Mouse (Mus musculus) 416B (cell line): ENCODE measurements around the gene Eci2.
"Not testable (repeated sequence)": the region's sequence is repeated elsewhere in the genome, so short reads cannot be mapped to it uniquely, and the experiment has no call there.

Source experiments
- DNase-seq: peaks from one replicate; pipeline ENCODE4 v3.0.0; 2011; ENCODE audit warnings: low read depth

Gene Eci2

GRCm38 (mm10) chr13:34991581-34992273 lies 35.2 kb downstream of the Eci2 start:
- no peak for DNase-seq

GRCm38 (mm10) chr13:34983479-34983878 lies 43.4 kb downstream of the Eci2 start:
- DNase-seq, result peak; percentile 27

GRCm38 (mm10) chr13:34978635-34979034 lies 48.3 kb downstream of the Eci2 start:
- DNase-seq, result not testable (repeated sequence)

GRCm38 (mm10) chr13:34977410-34977809 lies 49.5 kb downstream of the Eci2 start:
- DNase-seq, result no peak

GRCm38 (mm10) chr13:34976116-34976515 lies 50.8 kb downstream of the Eci2 start:
- DNase-seq, result no peak

- DNase-seq, result peak; percentile 75
These were observed 53.1 kb downstream of the Eci2 start for GRCm38 (mm10) chr13:34973770-34974169.

- DNase-seq, result peak; percentile 76
These were observed 53.7 kb downstream of the Eci2 start for GRCm38 (mm10) chr13:34973149-34973548.

- not testable (repeated sequence) for DNase-seq
These were observed 54.4 kb downstream of the Eci2 start for GRCm38 (mm10) chr13:34972456-34972855.

- not testable (repeated sequence) for DNase-seq
These were observed 61.2 kb downstream of the Eci2 start for GRCm38 (mm10) chr13:34965647-34966046.

GRCm38 (mm10) chr13:34964866-34965265 lies 62.0 kb downstream of the Eci2 start:
- no peak for DNase-seq

GRCm38 (mm10) chr13:34964419-34964818 lies 62.5 kb downstream of the Eci2 start:
- DNase-seq, result no peak

- no peak for DNase-seq
These were observed 63.1 kb downstream of the Eci2 start, which contains the start of gene Eci3 for GRCm38 (mm10) chr13:34963511-34964397. Gene Eci3 (minus strand): TSS chr13:34963810.

GRCm38 (mm10) chr13:34960996-34961770 lies 65.7 kb downstream of the Eci2 start:
- DNase-seq, result no peak

- not testable (repeated sequence) for DNase-seq
These were observed 68.7 kb downstream of the Eci2 start for GRCm38 (mm10) chr13:34958158-34958557.

- DNase-seq, result no peak
These were observed 70.0 kb downstream of the Eci2 start for GRCm38 (mm10) chr13:34956901-34957300.

GRCm38 (mm10) chr13:34951437-34951836 lies 75.5 kb downstream of the Eci2 start:
- peak; percentile 29 for DNase-seq

GRCm38 (mm10) chr13:34942370-34942769 lies 84.5 kb downstream of the Eci2 start:
- no peak for DNase-seq

GRCm38 (mm10) chr13:34934931-34935644 lies 91.8 kb downstream of the Eci2 start:
- DNase-seq, result no peak
